Mouse (Mus musculus): ENCODE data around the gene Smarce1. TPM values are rescaled to one million over a fixed set of nuclear protein-coding genes. Genes with fewer than 3 reads are reported as not detected.
A peak's percentile ranks its signal among the peaks of the same experiment; 100 is the strongest.

Gene Smarce1
- total RNA-seq, 1 experiment = 130 TPM

DNA sequence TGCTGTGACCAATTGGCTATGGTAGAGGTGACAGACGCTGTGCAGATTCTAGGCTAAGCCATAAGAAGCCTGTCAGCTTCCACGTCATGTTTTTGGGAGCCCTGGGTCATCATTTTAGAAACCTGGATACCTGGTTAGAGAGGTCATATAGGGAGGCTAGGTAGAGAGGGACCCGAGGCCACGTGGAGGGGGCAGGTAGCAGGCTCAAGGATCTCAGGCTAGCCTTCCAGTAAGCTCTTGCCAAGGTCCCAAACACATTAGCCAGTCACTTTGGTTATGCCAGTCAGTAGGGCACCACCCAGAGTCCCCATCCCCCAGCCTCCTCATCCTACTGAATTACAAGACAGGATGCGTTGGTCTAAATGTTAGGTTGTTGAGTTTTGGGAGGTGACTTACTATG is 11.2 kb upstream of the Smarce1 start:
- in situ Hi-C loops (cut with MboI; ENCODE audit: low sequenced_read_pairs in 2 of 2, unreplicated experiment in 2 of 2) = no loop called here
- Histone ChIP-seq H3K27ac (ENCODE audit: insufficient read depth, low read depth, low read length, poor library complexity, severe bottlenecking) (no peak overlapping the region), H3K9ac (ENCODE audit: insufficient read depth, low read depth, low read length, poor library complexity, severe bottlenecking) (no peak overlapping the region), H3K36me3 (ENCODE audit: control insufficient read depth, insufficient read depth, low read length, poor library complexity, severe bottlenecking) (no peaks in the 10 kb centered on the region), H3K9me3 (ENCODE audit: control insufficient read depth, insufficient read depth, low read depth, low read length) (no peaks in the 10 kb centered on the region), H3K4me1 (ENCODE audit: control insufficient read depth in 2 of 2, insufficient read depth in 2 of 2, low read length in 2 of 2, poor library complexity in 1 of 2) (peaks cover 0 to 11% of the 10 kb centered on the region in 2 experiments; a peak in 1 of 4 replicates), H3K4me3 (ENCODE audit: insufficient read depth in 1 of 2, low read depth in 1 of 2, low read length in 2 of 2, poor library complexity in 1 of 2, severe bottlenecking in 1 of 2) (no peak overlapping the region)
- no peak for TF ChIP-seq CHD2 (IDR thresholded peaks at IDR 0.05; ENCODE audit: low read depth, low read length)
- no peak for DNase-seq (ENCODE audit: low read depth, low spot score)

DNA sequence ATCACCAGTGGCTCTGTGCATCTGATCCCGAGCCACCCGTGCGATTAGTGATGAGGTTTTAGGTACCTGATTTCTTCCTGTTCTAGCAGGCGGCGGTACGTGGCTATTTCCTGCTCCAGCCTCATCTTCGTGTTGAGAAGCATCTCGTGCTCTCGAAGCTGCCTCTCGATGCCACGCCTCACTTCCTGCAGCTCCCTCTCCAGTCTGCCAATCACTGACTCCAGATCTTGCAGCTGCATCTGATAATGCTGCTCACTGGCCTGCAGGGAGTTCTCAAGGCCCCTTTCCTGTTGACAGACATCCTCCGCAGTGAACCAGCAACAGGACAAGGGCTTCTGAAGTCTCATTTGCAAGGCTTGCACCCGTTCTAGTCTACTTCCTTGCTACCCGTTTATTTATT is 7.7 kb upstream of the Smarce1 start:
- Histone ChIP-seq H3K36me3 (ENCODE audit: control insufficient read depth, insufficient read depth, low read length, poor library complexity, severe bottlenecking) (no peaks in the 10 kb centered on the region), H3K9ac (ENCODE audit: insufficient read depth, low read depth, low read length, poor library complexity, severe bottlenecking) (no peak overlapping the region), H3K4me1 (ENCODE audit: control insufficient read depth in 2 of 2, insufficient read depth in 2 of 2, low read length in 2 of 2, poor library complexity in 1 of 2) (peaks cover 0 to 4% of the 10 kb centered on the region in 2 experiments; a peak in 1 of 4 replicates), H3K9me3 (ENCODE audit: control insufficient read depth, insufficient read depth, low read depth, low read length) (no peaks in the 10 kb centered on the region), H3K27ac (ENCODE audit: insufficient read depth, low read depth, low read length, poor library complexity, severe bottlenecking) (no peak overlapping the region), H3K4me3 (ENCODE audit: insufficient read depth in 1 of 2, low read depth in 1 of 2, low read length in 2 of 2, poor library complexity in 1 of 2, severe bottlenecking in 1 of 2) (no peak overlapping the region)
- TF ChIP-seq ZC3H11A (IDR thresholded peaks at IDR 0.05; ENCODE audit: borderline replicate concordance, low read depth, low read length) (no peak), HCFC1 (IDR thresholded peaks at IDR 0.05; ENCODE audit: borderline replicate concordance, insufficient read depth, low read length) (no peak), CHD2 (IDR thresholded peaks at IDR 0.05; ENCODE audit: low read depth, low read length) (no peak), MAFK (IDR thresholded peaks at IDR 0.05; ENCODE audit: insufficient read depth, low read depth, low read length) (no peak), ZNF384 (IDR thresholded peaks at IDR 0.05; ENCODE audit: low read depth, low read length) (no peak)
- in situ Hi-C loops (cut with MboI; ENCODE audit: low sequenced_read_pairs in 2 of 2, unreplicated experiment in 2 of 2) = no loop called here
- no peak for DNase-seq (ENCODE audit: low read depth, low spot score)

DNA sequence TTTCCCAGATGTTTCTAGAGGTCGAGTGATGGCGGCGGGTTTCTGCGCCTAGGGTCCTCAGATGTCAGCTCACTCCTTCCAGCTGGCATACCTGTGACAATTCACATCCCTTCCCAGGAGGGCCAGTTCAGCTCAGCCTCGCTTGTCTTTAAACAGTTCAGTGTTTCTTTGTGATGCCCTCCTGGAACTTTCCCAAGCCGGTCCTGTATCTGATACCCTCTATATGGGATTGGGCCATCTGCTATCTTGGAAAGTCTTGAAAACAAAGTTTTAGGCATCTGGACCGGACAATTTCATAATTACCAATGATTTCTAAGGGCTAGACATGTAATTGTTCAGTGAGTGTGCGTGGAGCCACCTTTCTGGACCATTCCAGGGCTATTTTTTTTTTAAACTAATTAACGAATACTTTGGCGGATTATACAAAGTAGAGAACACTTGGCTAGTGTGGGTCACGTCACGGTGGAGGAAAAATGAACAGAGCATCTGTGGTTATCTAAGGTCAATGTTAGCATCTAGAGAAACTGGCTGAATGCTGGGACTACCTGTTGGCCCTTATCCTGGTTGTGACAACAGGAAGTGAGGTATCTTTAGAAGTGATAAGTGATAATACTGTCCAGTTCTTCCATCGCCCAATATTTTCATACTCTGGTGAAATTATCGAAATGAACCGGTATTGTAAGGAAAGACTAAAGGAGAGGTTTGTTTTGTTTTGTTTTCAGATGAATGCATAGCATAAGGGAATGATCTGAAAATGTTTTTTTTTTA is 416 bp upstream of the Smarce1 start:
- TF ChIP-seq CHD2 (IDR thresholded peaks at IDR 0.05; ENCODE audit: low read depth, low read length) (no peak), MAFK (IDR thresholded peaks at IDR 0.05; ENCODE audit: insufficient read depth, low read depth, low read length) (no peak)
- no peaks in the 10 kb centered on the region; a peak in 1 of 4 replicates for H3K4me1 ChIP-seq (ENCODE audit: control insufficient read depth in 2 of 2, insufficient read depth in 2 of 2, low read length in 2 of 2, poor library complexity in 1 of 2)
- in situ Hi-C loops (cut with MboI; ENCODE audit: low sequenced_read_pairs in 2 of 2, unreplicated experiment in 2 of 2) = no loop called here
- DNase-seq (ENCODE audit: low read depth, low spot score) = no peak
- peak overlapping the region; percentile 99 for H3K9ac ChIP-seq (ENCODE audit: insufficient read depth, low read depth, low read length, poor library complexity, severe bottlenecking)
- no peaks in the 10 kb centered on the region for H3K9me3 ChIP-seq (ENCODE audit: control insufficient read depth, insufficient read depth, low read depth, low read length)
- H3K4me3 ChIP-seq (ENCODE audit: insufficient read depth in 1 of 2, low read depth in 1 of 2, low read length in 2 of 2, poor library complexity in 1 of 2, severe bottlenecking in 1 of 2) = peak overlapping the region; percentile 82 to 89
- peak overlapping the region; percentile 79; the same call in 1 of the 2 replicates for H3K27ac ChIP-seq (ENCODE audit: insufficient read depth, low read depth, low read length, poor library complexity, severe bottlenecking)
- peaks cover 1% of the 10 kb centered on the region; the same call in 1 of the 2 replicates for H3K36me3 ChIP-seq (ENCODE audit: control insufficient read depth, insufficient read depth, low read length, poor library complexity, severe bottlenecking)

DNA sequence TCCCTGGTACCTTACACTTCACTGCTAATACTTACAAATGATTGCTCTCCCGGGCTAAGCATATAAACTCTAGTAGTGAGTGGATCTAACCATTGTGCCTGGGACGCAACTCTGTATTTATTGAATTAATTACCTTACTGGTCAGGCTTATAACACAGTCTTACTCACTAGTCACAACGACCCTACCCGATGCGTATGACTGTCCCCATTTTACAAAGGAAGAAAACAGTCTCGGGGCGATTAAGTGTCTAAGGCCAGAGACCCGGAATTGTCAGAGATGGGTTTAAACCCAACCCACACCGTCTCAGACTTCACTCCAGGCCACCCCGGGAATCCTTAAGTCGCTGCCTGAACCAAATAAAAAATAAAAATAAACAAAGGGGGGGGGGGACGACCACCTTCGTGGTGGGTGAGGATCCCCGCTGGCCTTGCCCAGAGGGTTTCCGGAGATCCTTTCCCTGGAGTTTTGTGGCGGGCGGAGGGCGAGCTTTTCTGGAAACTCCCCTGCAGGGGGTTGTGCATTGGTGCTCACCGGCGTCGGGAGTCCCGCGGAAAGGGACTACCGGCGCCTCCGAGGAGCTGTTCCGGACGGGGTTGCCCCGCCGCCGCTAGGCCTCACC is 1.1 kb downstream of the Smarce1 start:
- Histone ChIP-seq H3K4me1 (ENCODE audit: control insufficient read depth in 2 of 2, insufficient read depth in 2 of 2, low read length in 2 of 2, poor library complexity in 1 of 2) (no peaks in the 10 kb centered on the region; a peak in 1 of 4 replicates), H3K9me3 (ENCODE audit: control insufficient read depth, insufficient read depth, low read depth, low read length) (no peaks in the 10 kb centered on the region), H3K36me3 (ENCODE audit: control insufficient read depth, insufficient read depth, low read length, poor library complexity, severe bottlenecking) (peaks cover 2% of the 10 kb centered on the region; the same call in 1 of the 2 replicates), H3K27ac (ENCODE audit: insufficient read depth, low read depth, low read length, poor library complexity, severe bottlenecking) (peak overlapping the region; percentile 79), H3K9ac (ENCODE audit: insufficient read depth, low read depth, low read length, poor library complexity, severe bottlenecking) (peak overlapping the region; percentile 99), H3K4me3 (ENCODE audit: insufficient read depth in 1 of 2, low read depth in 1 of 2, low read length in 2 of 2, poor library complexity in 1 of 2, severe bottlenecking in 1 of 2) (peak overlapping the region; percentile 82 to 89)
- TF ChIP-seq HCFC1 (IDR thresholded peaks at IDR 0.05; ENCODE audit: borderline replicate concordance, insufficient read depth, low read length) (no peak), MAFK (IDR thresholded peaks at IDR 0.05; ENCODE audit: insufficient read depth, low read depth, low read length) (no peak), ZNF384 (IDR thresholded peaks at IDR 0.05; ENCODE audit: low read depth, low read length) (no peak), CHD2 (IDR thresholded peaks at IDR 0.05; ENCODE audit: low read depth, low read length) (no peak), ZC3H11A (IDR thresholded peaks at IDR 0.05; ENCODE audit: borderline replicate concordance, low read depth, low read length) (no peak)
- DNase-seq (ENCODE audit: low read depth, low spot score) = no peak
- in situ Hi-C loops (cut with MboI; ENCODE audit: low sequenced_read_pairs in 2 of 2, unreplicated experiment in 2 of 2) = no loop called here

All from ES-E14 (cell line).